Mouse (Mus musculus) stomach, embryonic 16.5 days (tissue): ENCODE data around the gene Hcn3. TPM values are rescaled to one million over a fixed set of nuclear protein-coding genes. Genes with fewer than 3 reads are reported as not detected.

Experiments used
- ATAC-seq: fragments of 200-750 bp; cut with Nextera tagmentation; 2 replicates; pipeline ENCODE4 v1.8.0; 2017; ENCODE audit warnings: moderate number of reproducible peaks, moderate TSS enrichment; ENCODE audit not compliant: insufficient read depth, low FRiP score
- H3K27ac ChIP-seq: fragments of 300-500 bp; sonication (generic); 2 replicates; pipeline ENCODE4 v1.5.1; 2014; ENCODE audit warnings: low read length
- H3K27me3 ChIP-seq: fragments of 300-500 bp; sonication (generic); 2 replicates; pipeline ENCODE4 v1.6.1; 2014; ENCODE audit warnings: low read length, control low read depth, mixed read lengths; ENCODE audit not compliant: control insufficient read depth, insufficient read depth
- H3K36me3 ChIP-seq: fragments of 300-500 bp; sonication (generic); 2 replicates; pipeline ENCODE4 v1.6.1; 2014; ENCODE audit warnings: low read length; ENCODE audit not compliant: control insufficient read depth, insufficient read depth
- H3K4me1 ChIP-seq: fragments of 300-500 bp; sonication (generic); 2 replicates; pipeline ENCODE4 v1.6.1; 2014; ENCODE audit warnings: low read length, control low read depth, mixed read lengths; ENCODE audit not compliant: control insufficient read depth, insufficient read depth
- H3K4me2 ChIP-seq: fragments of 300-500 bp; sonication (generic); 2 replicates; pipeline ENCODE4 v1.6.1; 2014; ENCODE audit warnings: low read depth, low read length, mixed read lengths
- H3K4me3 ChIP-seq: fragments of 300-500 bp; sonication (generic); replicated peaks from 2 replicates; pipeline ENCODE4 v1.5.1; 2014; ENCODE audit warnings: mild to moderate bottlenecking, low read length
- H3K9ac ChIP-seq: fragments of 300-500 bp; sonication (generic); 2 replicates; pipeline ENCODE4 v1.6.1; 2014; ENCODE audit warnings: low read length
- H3K9me3 ChIP-seq: fragments of 300-500 bp; sonication (generic); replicated peaks from 2 replicates; pipeline ENCODE4 v1.6.1; 2016; ENCODE audit warnings: low read length, control low read depth; ENCODE audit not compliant: control insufficient read depth
- WGBS: fragments of 180-500 bp; shearing (Covaris S2); extraction: QIAGEN DNeasy Blood & Tissue Kit; methylation state at CpG from one replicate; pipeline ENCODE4 v1.1.7; 2014; 5-methylcytosine and 5-hydroxymethylcytosine counted together
- polyA plus RNA-seq: library from polyadenylated mRNA; unstranded; fragments of >200 nt; fragmentation: Nextera tagmentation; extraction: Ambion mirVana; gene quantifications from 2 replicates; pipeline ENCODE4 v1.2.1, GENCODE M21; 2015

Hcn3 gene
- 1.7 and 1.8 TPM in 2 replicates for polyA plus RNA-seq

GRCm38 (mm10) chr3:89159616-89160344, at the start of gene Hcn3:
Gene Hcn3 (minus strand): TSS chr3:89160196.
- peak; percentile 69 for ATAC-seq
- peak within 1 kb of the TSS; percentile 68 for H3K9ac ChIP-seq

GRCm38 (mm10) chr3:89209731-89210130, 49.7 kb upstream of the Hcn3 start:
- WGBS = 87% methylated on average over 7 of the region's 7 CpGs
- Histone ChIP-seq H3K4me3 (no peak overlapping the region), H3K4me2 (no peak overlapping the region), H3K36me3 (peaks cover 10% of the 10 kb centered on the region), H3K27me3 (no peaks in the 10 kb centered on the region), H3K27ac (no peak overlapping the region), H3K9ac (no peak overlapping the region), H3K4me1 (peaks cover 8% of the 10 kb centered on the region; the same call in 1 of the 2 replicates), H3K9me3 (no peaks in the 10 kb centered on the region)
- ATAC-seq = no peak

More at GRCm38 (mm10) chr3:89159616-89160344, at the start of gene Hcn3:
- Histone ChIP-seq H3K4me2 (peak within 1 kb of the TSS; percentile 99), H3K4me1 (peaks cover 12% of the 10 kb centered on the region), H3K36me3 (no peaks in the 10 kb centered on the region), H3K27me3 (0 out of 2 replicates have a peak, but pooled peaks cover 2% of the 10 kb centered on the region), H3K9me3 (no peaks in the 10 kb centered on the region), H3K27ac (no peak within 1 kb of the TSS), H3K4me3 (peak within 1 kb of the TSS; percentile 63)
- under 1% methylated on average over 66 of the region's 66 CpGs for WGBS

DNA sequence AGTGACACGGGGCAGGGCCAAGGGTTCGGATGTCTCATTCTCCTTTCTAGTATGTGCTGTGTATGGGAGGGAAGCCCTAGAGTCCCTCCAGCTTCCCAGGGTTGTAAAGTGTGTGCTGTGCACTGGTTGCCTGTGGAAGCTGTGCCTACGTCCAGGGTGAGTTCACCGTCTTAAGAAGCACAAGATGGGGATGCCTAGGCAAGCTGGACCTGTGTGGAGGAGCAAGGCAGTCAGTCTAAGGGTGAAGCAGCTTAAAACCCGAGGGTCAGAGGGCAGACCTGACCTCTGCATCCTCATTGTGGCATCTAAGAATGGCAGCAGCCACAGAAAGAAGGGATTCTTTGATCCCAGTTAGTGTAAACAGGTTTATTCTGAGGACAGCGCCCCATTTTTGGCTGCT, 48.7 kb upstream of the Hcn3 start:
- WGBS = 81% methylated on average over 6 of the region's 6 CpGs
- peak overlapping the region; percentile 60; the same call in 1 of the 2 replicates for H3K27ac ChIP-seq
- H3K4me3 ChIP-seq = no peak overlapping the region
- no peak overlapping the region for H3K9ac ChIP-seq
- H3K9me3 ChIP-seq = no peaks in the 10 kb centered on the region
- ATAC-seq = no peak
- no peak overlapping the region for H3K4me2 ChIP-seq
- peaks cover 10% of the 10 kb centered on the region for H3K36me3 ChIP-seq
- H3K27me3 ChIP-seq = no peaks in the 10 kb centered on the region
- H3K4me1 ChIP-seq = peaks cover 7% of the 10 kb centered on the region; the same call in 1 of the 2 replicates

DNA sequence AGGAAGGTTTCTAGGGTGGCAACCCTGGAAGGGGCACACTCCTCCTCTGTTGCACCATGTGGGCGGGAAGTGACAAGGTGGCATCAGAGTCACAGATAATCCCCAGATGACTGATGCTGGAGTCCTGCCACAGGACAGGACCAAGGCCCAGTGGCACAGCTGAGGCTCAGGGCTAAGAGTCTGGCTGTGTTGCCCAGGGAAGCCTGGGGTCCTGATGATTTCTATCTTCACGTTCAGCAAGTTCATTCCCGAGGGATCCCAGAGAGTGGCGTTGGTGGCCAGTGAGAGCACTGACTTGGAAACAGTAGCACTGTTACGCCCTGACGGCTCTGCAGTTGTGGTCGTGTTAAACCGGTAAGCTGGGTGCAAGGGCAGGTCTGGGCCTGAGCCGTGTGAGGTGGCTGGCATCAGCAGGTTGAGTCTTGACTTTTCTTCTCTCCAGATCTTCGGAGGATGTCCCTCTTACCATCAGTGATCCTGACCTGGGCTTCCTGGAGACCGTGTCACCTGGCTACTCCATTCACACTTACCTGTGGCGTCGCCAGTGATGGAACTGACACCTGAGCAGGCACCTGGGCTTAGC, 48.2 kb upstream of the Hcn3 start:
- no peaks in the 10 kb centered on the region for H3K27me3 ChIP-seq
- 0 out of 2 replicates have a peak, but pooled peaks have one; percentile 35 for ATAC-seq
- peaks cover 10% of the 10 kb centered on the region for H3K36me3 ChIP-seq
- peak overlapping the region; percentile 74 for H3K27ac ChIP-seq
- no peak overlapping the region for H3K4me3 ChIP-seq
- no peak overlapping the region for H3K4me2 ChIP-seq
- WGBS = 85% methylated on average over 13 of the region's 13 CpGs
- no peaks in the 10 kb centered on the region for H3K9me3 ChIP-seq
- no peak overlapping the region for H3K9ac ChIP-seq
- H3K4me1 ChIP-seq = peaks cover 10% of the 10 kb centered on the region

GRCm38 (mm10) chr3:89206695-89207094, 46.7 kb upstream of the Hcn3 start:
- Histone ChIP-seq H3K4me3 (no peak overlapping the region), H3K36me3 (peaks cover 10% of the 10 kb centered on the region), H3K4me1 (peaks cover 4% of the 10 kb centered on the region; the same call in 1 of the 2 replicates), H3K4me2 (no peak overlapping the region), H3K9me3 (no peaks in the 10 kb centered on the region), H3K9ac (no peak overlapping the region), H3K27me3 (no peaks in the 10 kb centered on the region), H3K27ac (0 out of 2 replicates have a peak overlapping the region, but pooled peaks have one; percentile 74)
- no peak for ATAC-seq
- WGBS = 79% methylated on average over 2 of the region's 2 CpGs

DNA sequence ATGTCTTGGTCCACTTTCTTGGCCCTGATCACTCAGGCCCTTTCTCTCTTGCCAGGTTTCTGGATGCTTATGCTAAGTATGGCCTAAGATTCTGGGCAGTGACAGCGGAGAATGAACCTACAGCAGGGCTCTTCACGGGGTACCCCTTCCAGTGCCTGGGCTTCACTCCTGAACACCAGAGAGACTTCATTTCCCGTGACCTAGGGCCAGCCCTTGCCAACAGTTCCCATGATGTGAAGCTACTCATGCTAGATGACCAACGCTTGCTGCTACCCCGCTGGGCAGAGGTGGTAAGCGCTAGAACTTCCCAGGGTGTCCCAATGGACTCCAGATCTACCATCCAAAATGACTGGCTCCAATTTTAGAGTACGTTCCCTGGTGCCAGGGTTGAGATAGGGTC, 46.1 kb upstream of the Hcn3 start:
- H3K27me3 ChIP-seq = no peaks in the 10 kb centered on the region
- H3K4me3 ChIP-seq = no peak overlapping the region
- H3K9ac ChIP-seq = no peak overlapping the region
- peaks cover 4% of the 10 kb centered on the region; the same call in 1 of the 2 replicates for H3K4me1 ChIP-seq
- ATAC-seq = no peak
- peaks cover 10% of the 10 kb centered on the region for H3K36me3 ChIP-seq
- no peaks in the 10 kb centered on the region for H3K9me3 ChIP-seq
- no peak overlapping the region for H3K4me2 ChIP-seq
- no peak overlapping the region for H3K27ac ChIP-seq
- 91% methylated on average over 7 of the region's 7 CpGs for WGBS

GRCm38 (mm10) chr3:89203142-89203514, 43.1 kb upstream of the Hcn3 start:
- no peak for ATAC-seq
- Histone ChIP-seq H3K27me3 (no peaks in the 10 kb centered on the region), H3K27ac (peak overlapping the region; percentile 43; the same call in 1 of the 2 replicates), H3K9me3 (no peaks in the 10 kb centered on the region), H3K36me3 (peaks cover 9% of the 10 kb centered on the region), H3K4me3 (peak overlapping the region; percentile 65), H3K4me1 (peaks cover 4% of the 10 kb centered on the region; the same call in 1 of the 2 replicates), H3K9ac (peak overlapping the region; percentile 71), H3K4me2 (peak overlapping the region; percentile 71)
- WGBS = 37% methylated on average over 5 of the region's 5 CpGs

GRCm38 (mm10) chr3:89202253-89203141, 42.5 kb upstream of the Hcn3 start, which contains the start of gene Gba:
Gene Gba (plus strand): TSS chr3:89202928.
- Histone ChIP-seq H3K9me3 (no peaks in the 10 kb centered on the region), H3K4me2 (peak within 1 kb of the TSS; percentile 71), H3K36me3 (0 out of 2 replicates have a peak, but pooled peaks cover 3% of the 10 kb centered on the region), H3K27ac (peak within 1 kb of the TSS; percentile 43; the same call in 1 of the 2 replicates), H3K9ac (peak within 1 kb of the TSS; percentile 71), H3K27me3 (no peaks in the 10 kb centered on the region), H3K4me3 (peak within 1 kb of the TSS; percentile 65), H3K4me1 (peaks cover 4% of the 10 kb centered on the region; the same call in 1 of the 2 replicates)
- WGBS = 23% methylated on average over 13 of the region's 13 CpGs
- ATAC-seq = peak; percentile 90
